Mouse (Mus musculus) mouse embryonic stem cell (cell line): ENCODE measurements around the gene Wwox.

Source experiments
- in situ Hi-C, 2 experiments: fragments of 300-500 bp; cut with MboI; formaldehyde crosslinking; loops; 1 replicate in 1 of 2; 3 replicates in 1 of 2; pipeline ENCODE4 v1.14.3; 2019 to 2020; ENCODE audit warnings: low sequenced_read_pairs in 2 of 2, low pct_unique_long_range_greater_than_20kb in 1 of 2, mixed read lengths in 1 of 2; ENCODE audit not compliant: unreplicated experiment in 1 of 2

The Wwox gene

DNA sequence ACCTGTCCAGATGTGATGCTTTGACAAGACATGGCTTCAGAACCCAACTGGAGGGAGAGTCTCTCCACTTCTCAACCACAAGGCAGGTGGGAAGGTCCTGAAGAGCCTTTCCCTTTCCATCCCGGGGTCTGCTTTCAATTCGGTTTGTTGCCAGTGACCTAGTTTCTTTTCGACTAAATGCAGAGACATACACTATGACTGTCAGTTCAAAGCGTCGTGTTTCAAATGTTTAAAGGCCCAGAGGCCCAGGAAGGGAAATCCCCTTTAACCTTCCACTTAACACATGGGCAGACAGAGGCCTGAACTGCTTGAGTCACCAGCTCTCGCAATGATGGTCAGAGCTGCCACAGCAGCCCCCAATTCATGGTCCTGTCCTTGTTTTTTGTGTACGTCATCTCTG is 606.3 kb downstream of the Wwox start:
- in situ Hi-C loops: no loop called here

DNA sequence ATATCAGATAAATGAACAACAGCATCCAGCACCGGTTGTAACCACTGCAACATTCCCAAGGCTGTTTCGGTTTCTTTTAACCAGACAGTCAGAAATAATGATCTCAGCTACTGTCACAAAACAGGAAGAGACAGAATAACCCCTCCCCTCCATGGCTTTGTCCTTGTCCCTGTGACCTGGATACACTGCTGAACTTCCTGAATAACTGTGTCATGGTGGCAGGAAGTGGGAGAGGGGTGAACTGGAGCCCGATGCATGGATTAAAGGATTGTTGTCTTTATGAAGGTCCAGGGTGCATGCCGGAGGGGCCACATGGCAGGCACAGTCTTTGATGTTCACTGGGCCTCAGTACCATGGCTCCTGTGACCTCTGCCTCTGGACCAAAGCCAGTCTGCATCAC is 607.0 kb downstream of the Wwox start:
- in situ Hi-C loops: no loop called here

DNA sequence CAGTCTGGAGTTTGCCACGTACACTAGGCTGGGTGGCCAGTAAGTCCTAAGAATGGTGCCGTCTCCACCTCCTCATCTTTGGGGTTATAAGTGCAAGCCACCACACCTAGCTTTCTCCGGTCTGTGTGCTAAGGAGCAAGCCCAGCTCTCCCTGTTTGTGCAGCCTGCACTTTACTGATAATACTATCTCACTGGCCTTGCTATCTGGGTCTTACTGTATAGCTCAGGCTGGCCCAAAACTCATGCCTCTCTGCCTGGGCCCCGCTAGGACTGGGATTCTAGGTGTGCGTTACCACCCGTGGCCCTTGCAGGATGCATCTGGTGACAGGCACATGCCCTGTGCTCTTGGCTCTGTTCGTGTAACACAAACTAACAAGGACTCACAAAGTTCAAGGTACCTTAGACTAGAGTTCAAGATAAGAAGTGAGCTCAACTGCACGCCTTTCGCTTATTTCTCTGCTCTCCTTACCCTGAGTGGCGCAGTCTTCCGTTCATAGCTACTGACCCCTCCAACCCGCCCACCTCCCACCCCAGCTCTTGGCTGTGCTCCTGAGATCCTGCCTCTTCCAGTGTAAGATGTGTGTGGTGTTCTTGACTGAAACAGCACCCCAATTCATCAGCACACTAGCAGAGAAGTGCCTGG is 618.9 kb downstream of the Wwox start:
- in situ Hi-C loops: no loop called here

DNA sequence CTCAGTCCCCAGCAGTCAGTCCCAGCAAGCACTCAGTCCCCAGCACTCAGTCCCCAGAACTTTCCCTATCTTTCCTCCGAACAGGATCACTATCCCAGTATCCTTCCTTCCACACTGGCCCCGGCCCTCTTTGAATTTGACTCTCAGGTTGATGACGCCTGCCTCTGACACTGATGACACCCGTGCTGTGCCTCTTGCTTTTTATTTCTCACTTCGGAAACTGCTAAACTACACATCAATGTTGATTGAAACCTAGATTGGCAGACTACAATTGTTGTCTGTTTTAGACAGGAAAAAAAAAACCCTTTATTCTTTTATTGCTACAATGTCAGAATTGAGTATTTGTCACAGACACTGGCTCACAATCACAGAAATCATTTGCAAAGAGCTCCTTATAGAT is 624.2 kb downstream of the Wwox start:
- in situ Hi-C loops: no loop called here

DNA sequence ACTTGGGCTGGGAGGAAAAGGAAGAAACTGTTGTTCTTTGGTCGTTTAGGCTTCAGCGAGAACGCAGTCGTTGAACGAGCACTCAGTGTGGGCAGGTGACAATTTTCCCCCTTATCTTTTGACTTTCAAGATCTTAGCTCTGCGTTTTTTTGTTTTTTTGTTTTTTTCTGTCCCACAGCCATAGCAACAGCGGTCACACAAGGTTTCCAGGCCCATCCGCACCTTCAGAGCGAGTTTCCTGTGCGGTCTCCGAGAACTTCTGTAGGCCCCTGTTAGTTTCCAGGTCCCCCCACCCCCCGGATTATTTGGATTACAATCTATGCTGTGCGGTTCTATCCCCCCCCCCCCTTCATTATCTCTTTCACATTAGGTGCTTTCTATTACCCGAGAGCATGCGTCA is 625.2 kb downstream of the Wwox start:
- in situ Hi-C loops: no loop called here

DNA sequence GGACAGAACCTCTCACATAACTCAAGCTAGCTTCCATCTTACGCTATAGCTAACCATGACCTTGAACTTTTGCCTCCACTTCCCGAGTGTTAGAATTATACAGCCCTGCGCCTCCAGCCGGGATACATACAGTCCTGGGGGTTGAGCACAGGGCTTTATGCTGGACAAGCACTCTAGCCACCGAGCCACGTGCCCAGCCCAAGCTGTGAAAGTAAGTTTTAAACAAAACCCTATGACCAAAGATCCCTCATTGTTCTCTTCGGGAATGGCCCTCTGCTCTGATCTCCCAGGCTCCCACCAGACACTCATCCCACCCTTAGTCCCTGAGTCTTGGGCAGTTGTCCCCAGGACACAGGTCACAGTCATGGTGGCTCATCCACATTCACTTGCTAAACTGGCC is 625.9 kb downstream of the Wwox start:
- in situ Hi-C loops: no loop called here

DNA sequence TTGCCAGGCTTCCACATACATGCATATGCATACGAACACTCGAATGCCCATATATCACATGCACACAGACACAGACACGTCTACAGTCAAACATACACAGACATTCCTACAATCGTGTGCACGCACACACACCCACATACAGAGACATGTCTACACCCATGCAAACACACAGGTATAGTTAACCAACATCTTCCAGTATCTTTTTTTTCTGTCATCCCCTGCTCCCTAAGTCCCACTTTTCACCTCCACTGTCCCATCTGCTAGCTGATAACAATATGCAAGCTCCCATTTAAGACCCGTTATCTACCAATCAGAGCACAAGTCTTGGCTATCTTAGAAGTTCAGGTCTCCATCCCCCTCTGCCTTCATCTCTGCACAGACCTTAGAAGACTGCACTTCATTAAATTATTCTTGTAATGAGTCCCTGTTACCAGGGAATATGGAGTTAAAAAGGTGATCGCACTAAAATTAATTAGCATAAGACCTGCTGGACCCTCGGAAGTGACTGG is 627.1 kb downstream of the Wwox start:
- in situ Hi-C loops: no loop called here

DNA sequence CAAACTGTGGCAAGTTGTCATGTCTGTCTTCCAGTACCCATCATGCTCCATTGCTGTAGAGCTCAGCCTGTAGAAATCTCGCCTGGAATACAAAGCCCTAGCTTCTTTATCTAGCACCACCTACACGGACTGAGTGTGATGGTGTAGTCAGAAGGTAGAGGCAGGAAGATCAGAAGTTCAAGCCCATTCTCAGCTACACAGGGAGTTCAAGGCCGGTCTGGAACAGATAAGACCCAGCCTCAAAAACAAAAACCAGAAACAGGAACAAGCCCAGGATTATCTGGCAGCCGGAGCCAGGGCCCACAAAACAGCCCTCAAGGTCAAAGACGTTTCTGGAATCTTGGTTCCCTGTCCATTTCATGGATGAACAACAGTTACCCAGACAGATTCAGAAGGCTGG is 629.3 kb downstream of the Wwox start:
- in situ Hi-C loops: no loop called here

DNA sequence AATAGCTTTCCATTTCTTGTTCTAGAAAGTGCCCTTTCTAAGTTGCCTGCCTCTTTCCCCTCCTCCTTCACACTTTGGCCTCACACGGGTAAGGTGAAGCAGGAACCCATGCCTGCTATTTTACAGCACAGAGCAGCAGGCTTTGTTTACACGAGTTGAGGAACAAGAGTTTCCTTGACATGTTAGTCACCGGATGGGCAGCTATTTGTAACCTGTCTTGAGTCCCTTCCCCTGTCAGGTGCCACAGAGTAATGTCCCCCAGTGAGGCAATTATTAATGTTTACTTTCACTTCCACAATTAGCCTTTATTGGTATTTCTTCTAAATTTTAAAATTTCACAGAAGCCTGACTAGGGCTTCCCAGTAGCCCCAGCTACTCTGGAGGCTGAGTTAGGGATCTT is 630.8 kb downstream of the Wwox start:
- in situ Hi-C loops: no loop called here

DNA sequence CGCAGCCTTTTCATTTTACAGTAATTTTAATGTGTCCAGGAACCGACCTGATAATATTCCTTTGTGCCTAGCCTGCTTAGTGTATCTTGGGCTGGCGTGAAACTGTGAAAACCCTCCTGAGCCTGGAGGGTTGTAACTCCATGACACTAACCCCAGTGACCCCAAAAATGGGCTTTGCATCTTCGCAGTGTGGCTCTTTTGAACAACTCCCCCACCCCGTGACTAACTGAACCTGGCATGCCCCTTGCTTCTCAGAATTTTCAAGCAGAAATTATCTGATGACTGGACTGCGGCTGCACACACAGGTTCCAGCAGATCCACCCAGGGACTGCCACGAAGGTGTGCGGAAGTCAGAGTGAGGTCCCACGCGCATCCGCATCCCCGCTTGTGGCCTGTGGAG is 631.8 kb downstream of the Wwox start:
- in situ Hi-C loops: no loop called here

DNA sequence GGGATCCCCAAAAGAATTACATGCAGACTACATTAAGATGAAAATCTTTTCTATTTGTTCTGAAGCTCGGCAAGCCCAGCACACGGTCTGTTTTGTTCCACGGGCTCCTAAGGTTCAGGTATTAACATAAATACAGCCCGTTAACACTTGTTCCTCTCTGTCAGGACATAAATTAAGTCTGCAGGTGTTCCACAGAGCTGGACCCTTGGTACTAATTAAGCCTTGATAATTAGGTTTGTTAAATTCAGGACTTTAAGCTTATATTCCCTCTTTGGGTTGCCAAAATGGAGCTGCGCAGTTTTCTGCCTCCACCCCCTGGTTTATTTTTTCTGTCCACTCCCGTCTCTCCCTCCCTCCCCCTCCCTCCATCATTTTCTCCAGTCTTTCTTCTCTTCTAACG is 638.8 kb downstream of the Wwox start:
- in situ Hi-C loops: no loop called here

DNA sequence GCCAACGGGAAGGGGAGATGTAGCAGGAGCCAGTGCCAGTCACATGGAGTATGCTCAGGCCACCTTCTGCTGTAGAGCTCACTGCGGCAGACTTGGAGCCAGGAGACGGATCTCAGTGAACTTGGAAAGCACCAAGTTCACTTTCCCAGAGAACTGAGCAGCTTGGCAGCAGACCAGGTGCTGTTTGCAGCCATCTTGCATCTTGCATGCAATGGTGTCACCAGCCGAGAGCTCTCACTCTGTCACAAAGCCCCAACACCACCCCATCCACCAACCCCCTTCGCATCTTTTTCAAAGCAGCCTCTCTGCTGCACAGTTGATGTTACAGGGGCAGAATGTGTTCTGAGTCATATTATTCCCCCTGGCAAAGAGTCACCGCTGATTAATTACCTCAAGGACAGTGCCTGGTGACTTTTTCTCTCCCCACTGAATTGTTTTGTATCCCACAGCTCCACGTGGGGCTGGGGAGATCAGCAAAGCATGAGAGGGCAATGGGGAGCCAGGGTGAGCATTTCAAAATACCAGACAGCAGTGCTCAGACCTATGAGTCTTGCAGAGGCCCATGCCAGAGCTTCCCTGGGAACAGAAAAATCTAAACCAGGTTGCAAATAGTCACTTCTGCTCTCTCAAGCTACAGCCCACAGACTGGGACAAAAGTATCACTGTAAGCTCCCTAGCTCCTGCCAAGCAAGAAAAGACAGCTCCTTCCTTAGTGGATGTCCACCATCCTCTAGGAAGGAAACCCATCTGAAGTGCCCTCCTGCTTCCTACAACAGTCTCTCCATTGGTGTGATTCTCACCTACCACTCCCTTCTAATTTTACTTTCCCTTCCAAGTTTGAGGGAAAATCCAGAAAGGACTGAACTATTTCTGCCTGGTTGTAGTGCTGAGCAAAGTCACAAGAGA is 642.1 kb downstream of the Wwox start:
- in situ Hi-C loops: no loop called here

DNA sequence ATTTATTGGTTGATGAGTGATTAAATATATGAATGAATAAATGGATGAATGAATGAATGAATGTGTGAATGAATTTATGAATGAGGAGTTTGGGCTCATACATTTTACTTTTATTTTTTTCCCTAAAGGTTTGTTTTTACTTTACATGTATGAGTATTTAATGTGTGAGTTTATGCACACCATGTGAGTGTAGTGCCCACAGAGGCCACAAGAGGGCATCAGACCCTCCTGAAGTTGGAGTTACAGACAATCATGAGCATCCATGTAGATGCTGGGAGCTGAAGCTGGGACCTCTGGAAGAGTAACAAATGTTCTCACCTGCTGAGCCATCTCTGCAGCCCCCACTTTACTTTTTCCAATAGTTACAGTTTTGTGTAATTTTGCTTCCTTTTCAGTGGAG is 648.7 kb downstream of the Wwox start:
- in situ Hi-C loops: no loop called here

DNA sequence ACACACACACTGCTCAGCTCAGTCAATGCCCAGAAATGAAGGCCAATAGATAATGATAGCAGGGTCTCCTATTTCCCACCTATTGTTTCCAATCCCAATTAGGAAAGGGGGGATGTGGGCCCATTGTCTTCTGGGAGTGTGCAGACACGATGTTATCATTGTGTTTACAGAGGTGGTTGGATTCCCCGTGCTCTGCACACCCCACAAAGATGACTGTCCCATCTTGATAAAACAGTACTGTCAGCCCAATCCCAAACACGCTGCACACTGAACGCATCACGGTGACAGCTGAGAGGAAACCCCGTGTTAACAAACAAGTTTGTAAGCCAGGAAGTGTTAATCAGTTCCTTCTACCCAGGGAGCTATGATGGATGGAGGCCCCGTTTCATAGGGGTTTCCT is 650.3 kb downstream of the Wwox start:
- in situ Hi-C loops: no loop called here

DNA sequence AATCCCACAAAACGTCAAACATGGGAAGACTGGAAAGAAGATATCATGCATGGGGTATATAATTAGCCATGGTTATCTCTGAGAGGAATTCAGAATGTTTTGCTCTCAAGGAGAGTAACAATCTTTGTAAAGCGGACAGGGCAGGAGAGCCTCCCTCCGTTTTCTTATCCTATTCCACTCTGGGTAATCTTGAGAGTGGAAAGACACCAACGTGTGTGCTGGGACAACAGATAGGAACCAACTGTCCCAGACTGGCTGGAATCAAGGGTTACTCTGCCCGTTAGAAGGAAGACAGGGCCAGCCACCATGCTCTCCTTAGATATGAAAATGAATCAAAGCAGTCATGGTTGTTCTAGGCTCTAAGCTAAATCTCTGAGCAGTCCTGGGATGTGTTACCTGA is 650.7 kb downstream of the Wwox start:
- in situ Hi-C loops: no loop called here

DNA sequence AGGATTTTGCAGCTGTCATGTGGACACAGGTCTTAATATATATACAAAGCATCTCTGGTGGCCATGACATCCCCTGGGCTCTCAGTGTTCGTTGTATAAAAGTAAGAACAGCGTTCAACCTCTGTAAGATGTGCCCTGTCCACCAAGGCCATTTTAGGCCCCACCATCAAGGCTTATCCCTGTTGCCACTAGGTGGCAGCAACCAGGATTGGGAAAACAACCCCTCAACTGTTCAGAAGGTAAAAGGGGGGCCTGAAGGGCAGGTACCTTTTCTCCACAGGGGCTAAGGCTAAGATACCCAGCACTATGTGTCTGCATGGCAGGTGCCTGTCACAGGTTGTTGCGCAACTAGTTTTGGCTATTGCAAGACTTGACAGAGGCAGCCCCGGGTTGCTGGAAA is 656.1 kb downstream of the Wwox start:
- in situ Hi-C loops: no loop called here

DNA sequence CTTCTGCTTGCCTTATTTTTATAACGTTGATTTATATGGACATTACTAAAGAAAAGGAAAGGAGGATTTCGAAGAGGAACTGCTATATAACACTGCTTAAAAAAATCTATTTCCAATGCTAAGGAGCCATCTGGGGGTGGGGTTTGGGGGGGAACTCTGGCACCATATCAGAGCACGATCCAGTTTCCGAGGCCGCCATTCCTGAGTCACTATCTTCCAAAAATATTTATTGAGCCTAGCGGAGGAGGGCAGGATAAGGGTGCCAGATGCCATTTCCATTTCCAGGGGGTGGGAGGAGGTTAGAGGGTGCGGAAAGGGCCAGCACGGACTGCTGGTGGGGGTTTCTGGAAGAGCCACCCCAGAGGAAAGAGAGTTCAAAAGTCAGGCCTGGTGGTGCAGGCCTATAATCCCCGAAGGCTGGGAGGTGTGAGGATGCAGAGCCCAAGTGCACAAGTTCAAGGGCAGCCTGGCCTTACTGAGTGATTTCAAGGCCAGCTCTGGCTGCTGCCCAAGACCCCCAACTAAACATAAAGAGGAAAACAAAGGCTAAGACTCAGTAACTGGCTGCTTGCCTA is 658.6 kb downstream of the Wwox start:
- in situ Hi-C loops: no loop called here

DNA sequence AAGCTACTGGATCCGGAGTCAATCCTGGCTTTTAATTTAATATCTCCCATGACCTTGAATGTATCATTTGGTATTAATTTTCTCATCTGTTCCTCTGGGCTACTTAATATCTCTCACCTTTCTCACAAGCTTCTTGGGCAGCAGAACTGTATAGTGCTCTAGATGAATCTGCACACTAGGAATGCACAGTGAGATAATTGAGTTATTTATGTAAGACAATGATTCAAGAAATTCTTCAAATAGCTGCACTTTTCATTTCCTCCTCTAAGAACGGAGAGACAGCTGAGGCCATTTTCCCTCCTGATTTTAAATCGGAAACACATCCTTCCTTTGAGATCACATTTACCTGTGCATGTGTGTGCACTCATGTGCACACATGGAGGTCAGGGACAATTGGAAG is 669.9 kb downstream of the Wwox start:
- in situ Hi-C loops: no loop called here

DNA sequence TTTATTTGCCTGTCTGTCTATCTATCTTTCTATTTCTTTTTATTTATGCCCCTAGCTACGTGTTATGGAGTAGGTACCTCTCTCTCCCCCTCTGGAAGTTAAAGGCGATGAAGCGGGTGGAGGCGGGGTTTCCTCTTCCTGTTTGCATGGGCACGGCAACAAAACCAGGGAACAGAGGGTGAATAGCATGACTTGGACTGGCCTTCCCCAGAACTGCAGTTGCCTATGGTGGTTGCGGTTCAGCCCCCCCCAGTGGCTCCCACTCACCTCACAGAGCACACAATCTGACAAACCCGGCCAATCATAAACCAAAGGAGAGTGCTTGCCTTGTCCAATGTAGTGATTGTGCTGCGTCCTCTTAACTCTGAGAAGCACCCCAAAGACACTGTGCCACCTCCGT is 671.0 kb downstream of the Wwox start:
- in situ Hi-C loops: no loop called here

DNA sequence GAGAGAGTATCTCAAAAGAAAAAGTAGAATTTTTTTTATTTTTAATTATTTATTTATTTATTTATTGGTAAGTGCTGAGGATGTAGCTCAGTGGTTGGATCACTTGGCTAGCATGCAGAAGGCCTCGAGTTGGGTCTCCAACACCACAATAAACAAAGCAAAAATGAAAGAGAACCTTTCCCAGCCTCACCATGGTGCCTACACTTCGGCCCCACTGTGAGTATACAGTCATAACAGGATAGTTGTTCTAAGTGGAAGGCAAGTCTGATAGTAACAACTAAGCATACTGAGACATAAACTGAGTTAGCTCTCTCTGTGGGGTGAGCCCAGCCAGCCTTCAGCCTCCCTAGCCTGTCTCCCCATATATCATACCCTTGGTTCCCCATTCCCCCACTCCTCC is 672.6 kb downstream of the Wwox start:
- in situ Hi-C loops: no loop called here
